Mouse (Mus musculus): ENCODE data around the gene Jazf1. TPM values are rescaled to one million over a fixed set of nuclear protein-coding genes. Genes with fewer than 3 reads are reported as not detected.

The Jazf1 gene
- polyA plus RNA-seq, 1 experiment = 0.27 TPM

DNA sequence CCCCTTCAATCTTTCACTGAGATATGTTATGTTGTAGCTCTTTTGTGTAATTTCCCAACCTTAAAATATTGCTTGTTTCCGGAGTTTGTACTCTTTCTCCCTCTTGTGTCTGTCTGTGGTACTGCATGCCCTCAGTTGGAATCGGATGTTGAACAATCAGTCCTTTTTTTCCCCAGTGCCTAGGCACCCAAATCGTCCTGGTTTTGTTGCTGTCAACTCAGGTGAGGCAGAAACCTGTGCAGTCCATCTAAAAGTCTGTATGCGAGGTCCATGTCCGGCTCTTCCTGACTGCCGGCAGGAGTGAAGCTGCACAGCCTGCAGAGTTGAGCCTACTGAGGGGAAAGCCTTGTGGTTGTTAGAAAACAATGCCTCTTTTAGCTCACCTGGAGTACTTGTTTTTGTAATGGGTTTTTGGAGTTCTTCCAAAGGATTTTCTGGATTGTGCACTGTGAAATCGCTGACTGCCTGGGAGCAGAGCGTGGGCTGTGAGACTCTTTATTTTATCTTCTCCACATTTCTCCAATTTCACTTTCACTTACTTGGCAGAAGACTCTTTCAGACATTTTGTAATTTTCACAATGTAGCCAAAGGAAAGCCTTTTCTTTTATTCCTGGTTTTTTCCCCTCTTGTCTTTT lies 343.5 kb downstream of the Jazf1 start:
- H3K27me3 ChIP-seq (ENCODE audit: control insufficient read depth, insufficient read depth, low read length) = no peaks in the 10 kb centered on the region
- TF ChIP-seq POLR2A (IDR thresholded peaks at IDR 0.05; ENCODE audit: low read depth, low read length) (no peak), CTCF (IDR thresholded peaks at IDR 0.05; ENCODE audit: extremely low read depth, insufficient read length, insufficient replicate concordance, low read depth, low read length) (peak; percentile 59; the same call in 1 of the 2 replicates)
- no peak overlapping the region for H3K27ac ChIP-seq (ENCODE audit: insufficient read depth, low read depth, low read length)
- peaks cover 55% of the 10 kb centered on the region for H3K36me3 ChIP-seq (ENCODE audit: control insufficient read depth, insufficient read depth, low read length)
- H3K4me1 ChIP-seq (ENCODE audit: control insufficient read depth, insufficient read depth, insufficient read length, low read length) = peaks cover 2% of the 10 kb centered on the region; the same call in 1 of the 2 replicates
- no peak overlapping the region for H3K4me3 ChIP-seq (ENCODE audit: low read depth, low read length)
- 39% methylated on average over 8 of the region's 8 CpGs for WGBS

Other genes with a start within 250 kb of the Jazf1 start
- gene Creb5, start 218.6 kb upstream of the Jazf1 start, polyA plus RNA-seq (2012; rRNA removed) = 1.1 and 1.3 TPM in 2 replicates